Mouse (Mus musculus) liver (tissue): ENCODE measurements around the gene Dusp10.

Experiments
- DNase-seq: peaks from one replicate; pipeline ENCODE4 v3.0.0-alpha.2; 2020; ENCODE audit warnings: mixed read lengths

The Dusp10 gene

GRCm38 (mm10) chr1:184032682-184033389 lies 19.7 kb downstream of the Dusp10 start:
- DNase-seq, result no peak

GRCm38 (mm10) chr1:184033390-184034010 lies 20.4 kb downstream of the Dusp10 start:
- peak; percentile 71 for DNase-seq

- DNase-seq, result peak; percentile 99
These were observed 21.0 kb downstream of the Dusp10 start, which contains the start of gene 1700056E22Rik for GRCm38 (mm10) chr1:184034011-184034557. Gene 1700056E22Rik, minus strand, starts transcription at chr1:184034301.

GRCm38 (mm10) chr1:184034741-184035181 lies 21.7 kb downstream of the Dusp10 start:
- peak; percentile 22 for DNase-seq

GRCm38 (mm10) chr1:184035346-184035903 lies 22.3 kb downstream of the Dusp10 start:
- no peak for DNase-seq

GRCm38 (mm10) chr1:184037802-184038201 lies 24.7 kb downstream of the Dusp10 start:
- DNase-seq, result no peak

GRCm38 (mm10) chr1:184039301-184039700 lies 26.2 kb downstream of the Dusp10 start:
- no peak for DNase-seq

GRCm38 (mm10) chr1:184040181-184040580 lies 27.1 kb downstream of the Dusp10 start:
- DNase-seq, result no peak

GRCm38 (mm10) chr1:184040906-184041305 lies 27.8 kb downstream of the Dusp10 start:
- no peak for DNase-seq

- DNase-seq, result no peak
These were observed 28.9 kb downstream of the Dusp10 start for GRCm38 (mm10) chr1:184041778-184042573.

GRCm38 (mm10) chr1:184042745-184043144 lies 29.6 kb downstream of the Dusp10 start:
- DNase-seq, result peak; percentile 35

- no peak for DNase-seq
These were observed 30.3 kb downstream of the Dusp10 start for GRCm38 (mm10) chr1:184043391-184043790.

- no peak for DNase-seq
These were observed 33.1 kb downstream of the Dusp10 start for GRCm38 (mm10) chr1:184046070-184046677.

GRCm38 (mm10) chr1:184047818-184048217 lies 34.7 kb downstream of the Dusp10 start:
- DNase-seq, result no peak

- no peak for DNase-seq
These were observed 35.7 kb downstream of the Dusp10 start for GRCm38 (mm10) chr1:184048675-184049418.

- no peak for DNase-seq
These were observed 38.2 kb downstream of the Dusp10 start for GRCm38 (mm10) chr1:184051286-184051685.

- no peak for DNase-seq
These were observed 38.7 kb downstream of the Dusp10 start for GRCm38 (mm10) chr1:184051824-184052223.

- no peak for DNase-seq
These were observed 39.2 kb downstream of the Dusp10 start for GRCm38 (mm10) chr1:184052331-184052730.

- no peak for DNase-seq
These were observed 40.0 kb downstream of the Dusp10 start for GRCm38 (mm10) chr1:184053141-184053540.

- DNase-seq, result no peak
These were observed 40.6 kb downstream of the Dusp10 start for GRCm38 (mm10) chr1:184053711-184054110.

- no peak for DNase-seq
These were observed 41.1 kb downstream of the Dusp10 start for GRCm38 (mm10) chr1:184054176-184054575.

GRCm38 (mm10) chr1:184058206-184058605 lies 45.1 kb downstream of the Dusp10 start:
- no peak for DNase-seq
